Mouse (Mus musculus) small intestine, adult 2 months (tissue): ENCODE results near the gene Slc24a4.

Experiments
- CTCF ChIP-seq: fragments of 200-500 bp; IDR thresholded peaks from 2 replicates; pipeline ENCODE4 v1.5.1; 2012; ENCODE audit warnings: low read depth, mild to moderate bottlenecking, control low read depth, inconsistent platforms, low read length, moderate library complexity, mixed read lengths; ENCODE audit not compliant: insufficient replicate concordance, insufficient read length; ENCODE audit errors: extremely low read depth
- POLR2A ChIP-seq: fragments of 200-500 bp; IDR thresholded peaks from 2 replicates; pipeline ENCODE4 v1.6.1; 2012; ENCODE audit warnings: low read depth, mild to moderate bottlenecking, control low read depth, inconsistent platforms, low read length, moderate library complexity

DNA sequence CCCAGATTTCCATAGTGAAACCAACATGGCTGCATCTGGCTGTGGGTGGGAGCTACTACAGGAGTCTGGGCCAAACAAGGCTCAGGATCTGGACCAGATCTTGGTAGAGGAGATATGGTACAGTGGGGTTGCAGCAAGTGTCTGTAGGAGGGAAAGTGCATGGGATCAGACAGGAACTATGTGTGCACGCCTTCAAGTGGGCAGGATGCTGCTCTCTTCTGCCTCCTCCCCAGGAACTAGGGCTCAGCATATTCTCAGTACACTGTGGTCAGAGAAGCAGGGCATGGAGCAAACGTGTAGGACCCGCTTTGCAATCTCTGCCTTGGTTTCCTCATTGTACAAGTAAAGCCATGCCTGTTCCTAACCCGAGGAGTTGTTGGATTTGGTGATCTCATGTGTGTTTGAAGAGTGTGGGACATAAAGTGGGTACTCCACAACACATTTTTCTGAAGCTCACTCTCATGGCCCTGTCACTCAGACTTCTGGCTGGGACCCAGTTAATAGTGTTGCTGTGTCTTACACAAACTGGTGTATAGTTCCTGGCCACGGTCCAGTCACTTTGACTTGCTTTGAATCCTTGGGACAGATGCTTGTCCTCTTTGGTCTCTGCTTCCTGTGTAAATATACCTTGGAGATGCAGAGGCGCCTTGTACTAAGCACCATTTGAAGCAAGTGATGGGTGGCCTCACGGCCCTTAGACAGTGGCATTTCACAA is 164.1 kb downstream of the Slc24a4 start:
- TF ChIP-seq POLR2A (no peak), CTCF (no peak)
